Mouse (Mus musculus) cerebellum, adult 2 months (tissue): ENCODE data around the gene Fgfr2.

Experiments used
- CTCF ChIP-seq: fragments of 200-500 bp; IDR thresholded peaks from 2 replicates; pipeline ENCODE4 v1.5.1; 2011; ENCODE audit warnings: low read depth, mild to moderate bottlenecking, control low read depth, low read length, moderate library complexity, borderline replicate concordance; ENCODE audit not compliant: insufficient read depth
- POLR2A ChIP-seq: fragments of 200-500 bp; IDR thresholded peaks from 2 replicates; pipeline ENCODE4 v1.6.1; 2011; ENCODE audit warnings: low read length, control low read depth, borderline replicate concordance; ENCODE audit not compliant: insufficient read depth

DNA sequence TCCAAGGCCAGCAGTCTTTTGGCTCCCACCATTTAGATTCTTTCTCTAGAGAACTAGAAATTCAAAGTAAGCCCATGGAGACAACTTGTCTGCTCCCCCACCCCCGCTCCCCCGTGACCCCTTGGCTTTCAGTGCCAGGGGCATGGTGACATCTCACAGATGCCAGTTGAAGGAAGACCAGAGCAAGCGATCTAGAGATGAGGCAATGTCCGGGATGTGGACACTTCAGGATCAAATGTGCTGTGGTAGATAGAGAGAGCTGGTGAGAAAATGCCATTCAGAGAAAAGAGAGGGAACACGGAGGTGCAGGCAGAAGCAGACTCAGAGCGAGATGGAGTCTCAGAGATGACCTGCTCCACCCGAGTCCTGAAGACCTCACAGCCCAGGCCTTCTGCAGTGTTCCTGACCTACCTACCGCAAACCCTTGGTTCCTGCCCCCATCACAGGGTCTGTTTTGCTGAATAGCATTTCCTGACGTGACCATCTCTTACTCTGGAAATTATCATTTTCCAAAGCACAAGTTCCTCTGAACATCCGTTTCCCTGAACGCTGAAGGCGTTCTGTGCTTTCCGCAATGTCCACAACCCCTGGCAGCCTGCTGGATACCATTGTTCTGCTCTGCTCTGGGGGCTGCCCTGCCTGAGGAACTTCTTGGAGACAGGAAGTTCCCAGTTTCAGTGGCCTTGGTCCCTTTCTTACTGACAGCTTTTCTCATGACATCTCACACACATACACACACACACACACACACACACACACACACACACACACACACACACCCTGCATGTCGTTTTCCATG, 783.9 kb downstream of the Fgfr2 start:
- TF ChIP-seq CTCF: no peak
- TF ChIP-seq POLR2A: no peak
